Mouse (Mus musculus) CD8-positive naive resting alpha-beta T cell, adult 2 months (primary cell): ENCODE measurements at regions not wholly inside any gene's neighbourhood (a gene's known extent, or its start where the extent isn't known, plus 50 kb on each side); places are given as distances from the start of the nearest gene placed in this dataset.

Experiments
- DNase-seq, 2 experiments: peaks; one replicate each; pipeline ENCODE4 v3.0.0; 2022; ENCODE audit warnings: low read depth in 2 of 2, low spot score in 2 of 2

DNA sequence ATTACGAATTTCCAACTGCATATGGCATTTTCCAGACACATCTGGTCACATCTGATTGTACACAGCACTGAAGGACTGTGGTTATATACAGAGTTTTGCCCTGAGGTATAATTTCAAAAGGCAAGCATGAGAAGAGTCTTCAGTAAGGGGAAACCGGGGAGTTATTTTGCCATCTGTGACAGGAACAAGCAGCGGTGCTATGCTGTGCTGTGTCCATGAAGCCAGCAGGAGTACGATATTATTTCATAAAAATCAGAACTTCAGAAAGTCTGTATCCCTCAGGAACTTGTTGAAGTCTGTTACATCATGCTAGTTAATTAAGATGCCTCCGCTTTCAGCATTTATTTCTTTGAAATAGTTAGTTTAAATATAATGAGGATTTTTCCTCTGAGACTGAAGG, 163.7 kb downstream of the Calcrl start:
- DNase-seq, result no peak

DNA sequence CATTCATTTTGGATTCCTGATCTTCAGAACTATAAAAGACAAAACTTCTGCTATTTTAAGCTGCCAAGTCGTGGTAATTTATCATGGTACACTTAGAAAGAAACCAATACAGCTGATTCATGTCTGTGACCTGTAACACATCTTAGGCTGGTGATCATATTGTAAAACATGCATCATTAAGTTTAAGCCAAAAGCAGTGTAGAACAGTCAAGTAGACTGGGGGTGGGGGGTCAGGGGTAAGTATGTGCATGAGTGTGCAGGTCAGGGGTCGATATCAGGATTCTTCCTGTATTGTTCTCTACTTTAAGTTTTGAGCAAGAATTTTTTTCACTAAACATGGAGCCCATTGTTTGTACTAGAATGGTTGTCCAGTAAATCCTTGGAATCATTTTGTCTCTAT, 160.7 kb downstream of the Calcrl start:
- no peak for DNase-seq

DNA sequence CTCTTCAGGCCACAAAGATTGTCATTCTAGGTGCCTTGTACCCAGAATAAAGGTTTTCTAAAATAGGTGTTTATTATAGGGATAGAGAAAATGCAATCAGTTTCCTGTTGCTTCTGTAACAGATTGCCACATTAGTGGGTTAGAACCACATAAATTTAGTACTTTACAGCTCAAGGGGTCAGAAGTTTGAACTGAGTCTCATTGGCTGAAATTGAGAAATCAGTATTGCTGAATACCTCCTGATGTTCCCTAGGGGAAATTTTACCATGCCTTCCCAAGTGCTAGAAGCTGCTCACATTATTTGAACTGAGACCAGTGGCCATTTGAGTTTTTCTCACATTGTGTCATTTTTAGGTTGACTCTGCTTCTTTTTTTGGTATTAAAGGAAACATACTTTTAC, 160.2 kb downstream of the Calcrl start:
- no peak for DNase-seq

DNA sequence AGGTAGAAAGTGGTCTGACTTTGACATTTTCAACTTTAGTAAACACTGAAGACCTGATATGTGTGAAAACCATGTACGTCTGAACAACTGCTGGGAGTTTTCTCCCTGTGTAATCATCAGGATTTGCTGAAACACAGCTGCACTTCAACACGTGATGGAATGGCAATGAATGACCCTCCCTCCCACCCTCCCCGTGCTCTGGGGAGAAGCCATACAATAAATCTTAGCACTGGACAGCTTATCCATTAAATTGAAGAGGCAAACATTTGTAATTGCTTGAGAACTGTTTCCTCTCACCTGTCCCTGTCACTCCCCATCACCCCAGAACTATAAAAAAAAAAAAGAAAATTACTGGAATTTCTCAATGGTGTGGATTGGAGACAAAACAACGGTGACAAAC, 159.1 kb downstream of the Calcrl start:
- no peak for DNase-seq

DNA sequence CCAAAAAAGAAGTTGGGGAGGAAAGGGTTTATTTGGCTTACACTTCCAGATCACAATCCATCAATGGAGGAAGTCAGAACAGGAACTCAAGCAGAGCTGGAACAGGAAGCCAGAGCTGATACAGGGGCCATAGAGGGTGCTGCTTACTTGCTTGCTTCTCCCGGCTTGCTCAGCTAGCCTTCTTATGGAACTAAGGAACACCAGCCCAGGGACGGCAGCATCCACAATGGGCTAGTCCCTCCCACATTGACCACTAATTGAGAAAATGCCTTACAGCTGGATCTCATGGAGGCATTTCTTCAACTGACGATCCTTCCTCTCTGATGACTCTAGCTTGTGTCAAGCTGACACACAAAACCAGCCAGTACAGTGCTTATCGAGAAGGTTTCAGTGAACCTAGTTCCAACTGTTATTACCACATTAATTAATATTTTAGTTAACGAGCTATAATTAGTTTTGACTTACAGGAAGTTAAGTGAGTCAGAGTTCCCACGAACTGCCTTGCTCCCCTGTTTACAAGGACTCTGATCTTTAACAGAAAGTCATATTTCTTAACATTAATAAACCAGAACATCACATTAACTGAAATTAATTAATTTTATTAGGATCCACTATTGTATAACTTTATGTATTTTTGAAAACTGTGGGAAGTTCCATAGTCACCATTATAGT, 158.2 kb downstream of the Calcrl start:
- DNase-seq, result no peak

DNA sequence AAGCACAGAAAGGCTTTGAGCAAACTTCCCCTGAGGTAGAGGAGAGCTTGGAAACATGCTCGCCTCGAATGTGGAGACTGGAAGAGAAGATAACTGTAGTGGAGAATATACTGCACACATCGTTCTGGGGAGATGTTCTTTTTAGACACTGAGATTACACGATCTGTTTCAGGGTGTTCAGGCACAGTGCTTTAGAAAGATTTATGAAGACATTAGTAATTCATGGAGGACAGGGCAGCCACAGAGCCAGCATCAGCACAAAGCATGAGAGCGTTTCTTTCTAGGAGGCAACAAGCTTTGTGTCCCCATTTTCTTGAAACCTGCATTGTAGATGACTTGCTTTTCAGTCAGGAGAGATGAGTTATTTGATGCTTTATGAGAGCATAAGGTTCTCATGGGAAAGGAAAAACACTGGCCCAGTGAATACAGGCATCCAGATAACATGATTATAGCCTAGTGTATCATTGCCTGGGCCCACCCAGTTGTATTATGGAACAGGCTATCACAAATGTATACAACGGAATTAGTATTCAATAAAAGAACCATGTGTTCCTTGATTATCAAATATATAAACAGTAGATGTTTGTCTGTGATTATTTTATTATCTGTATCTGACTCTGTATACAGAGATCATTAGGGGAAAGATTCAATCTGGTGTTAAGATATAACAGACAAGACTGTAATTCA, 151.0 kb downstream of the Calcrl start:
- no peak for DNase-seq

DNA sequence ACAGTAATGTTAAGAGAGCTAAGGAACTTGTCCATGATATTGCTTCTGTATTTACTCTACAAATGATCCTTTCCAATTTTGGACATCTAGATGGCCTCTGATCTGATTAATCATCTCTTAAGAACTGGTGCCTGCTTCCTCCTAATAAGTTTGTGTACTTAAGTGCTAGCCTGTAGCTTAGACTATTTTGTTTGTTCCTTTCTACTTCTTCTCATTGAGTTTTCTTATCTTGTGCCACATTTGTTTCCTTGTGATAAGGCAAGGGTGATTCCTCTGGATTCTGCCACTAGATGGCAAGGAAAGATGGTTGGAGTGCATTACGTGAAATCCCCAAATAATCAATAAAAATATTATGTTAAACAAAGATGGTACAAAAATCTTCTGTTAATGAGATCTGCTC, 148.0 kb downstream of the Calcrl start:
- DNase-seq, result no peak
